Mouse (Mus musculus): ENCODE measurements around the gene Commd3.

DNA sequence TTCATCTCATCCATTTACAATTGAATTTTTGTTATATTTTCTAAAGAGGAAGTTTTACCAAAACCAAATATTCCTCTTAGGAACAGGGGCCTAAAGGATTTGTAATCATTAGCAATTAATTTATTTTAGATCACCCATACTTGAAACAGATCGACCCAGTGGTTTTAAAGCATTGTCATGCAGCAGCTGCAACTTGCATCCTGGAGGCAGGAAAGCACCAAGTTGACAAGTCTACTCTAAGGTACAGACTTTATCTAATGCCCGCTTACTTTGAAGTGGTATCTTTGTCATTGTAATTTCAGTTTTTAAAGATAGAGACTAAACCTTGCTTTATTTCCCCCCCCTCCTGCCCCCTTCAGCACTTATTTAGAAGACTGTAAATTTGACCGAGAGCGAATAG lies 1.6 kb downstream of the Commd3 start:
- TF ChIP-seq CTCF (IDR thresholded peaks at IDR 0.05; ENCODE audit: low read depth) (no peak), EP300 (IDR thresholded peaks at IDR 0.05; ENCODE audit: low read depth) (no peak)
